Mouse (Mus musculus): ENCODE measurements around the gene Vmn1r83. TPM values are rescaled to one million over a fixed set of nuclear protein-coding genes. Genes with fewer than 3 reads are reported as not detected.

The Vmn1r83 gene
- total RNA-seq (2014; fragmentation: Nextera tagmentation) (not detected in 2 replicates), total RNA-seq (2017) (not detected in 2 replicates)

DNA sequence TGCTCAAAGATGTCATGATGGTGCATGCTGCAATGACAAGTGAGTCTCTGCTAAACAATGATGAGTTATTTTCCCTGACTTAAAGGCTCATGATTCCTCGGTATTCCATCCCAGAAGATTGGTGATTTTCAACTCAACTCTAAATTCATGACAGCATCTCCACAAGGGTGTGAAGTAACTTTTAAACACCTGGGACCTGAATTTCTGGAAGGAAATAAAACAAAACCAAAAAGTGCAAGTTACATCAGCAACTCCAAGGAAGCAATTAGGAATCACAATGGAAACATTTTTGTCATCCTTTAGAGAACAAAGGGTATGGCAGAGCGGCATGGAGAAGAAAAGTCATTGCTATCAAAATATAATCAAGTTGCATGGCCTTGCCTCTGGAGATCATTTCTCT lies at the start of gene Vmn1r83:
TSS of gene Vmn1r83 (minus strand) at position 101 of the 400 bp plus-strand sequence.
- ATAC-seq (replicated peaks; ENCODE audit: poor library complexity, severe bottlenecking), result no peak

GRCm38 (mm10) chr7:12369173-12369572 lies 39.9 kb upstream of the Vmn1r83 start, which contains the start of gene Vmn1r84:
TSS of gene Vmn1r84 (minus strand) at chr7:12369273.
- ATAC-seq (replicated peaks; ENCODE audit: poor library complexity, severe bottlenecking), result no peak

- ATAC-seq (replicated peaks; ENCODE audit: poor library complexity, severe bottlenecking), result no peak
Measured at GRCm38 (mm10) chr7:12300130-12300529, 29.2 kb downstream of the Vmn1r83 start, which contains the start of gene Vmn1r82. TSS of gene Vmn1r82 (plus strand) at chr7:12300430.

Other genes starting within 250 kb of the Vmn1r83 start
- not detected in 2 replicates for gene Vmn1r78, start 179.2 kb downstream of the Vmn1r83 start, total RNA-seq (2014; fragmentation: Nextera tagmentation)
- not detected in 2 replicates for gene Vmn1r78, start 179.2 kb downstream of the Vmn1r83 start, total RNA-seq (2017)
- not detected in 2 replicates for gene Vmn1r79, start 158.2 kb downstream of the Vmn1r83 start, total RNA-seq (2014; fragmentation: Nextera tagmentation)
- gene Vmn1r79, start 158.2 kb downstream of the Vmn1r83 start, total RNA-seq (2017), result not detected in 2 replicates
- gene Vmn1r80, start 140.2 kb downstream of the Vmn1r83 start, total RNA-seq (2014; fragmentation: Nextera tagmentation), result not detected in 2 replicates
- not detected in 2 replicates for gene Vmn1r80, start 140.2 kb downstream of the Vmn1r83 start, total RNA-seq (2017)
- 0.02 TPM in 1 of 2 replicates, not detected in the other for gene Vmn1r81, start 61.2 kb downstream of the Vmn1r83 start, total RNA-seq (2014; fragmentation: Nextera tagmentation)
- gene Vmn1r81, start 61.2 kb downstream of the Vmn1r83 start, total RNA-seq (2017), result not detected in 2 replicates
- not detected in 2 replicates for gene Vmn1r82, start 29.1 kb downstream of the Vmn1r83 start, total RNA-seq (2014; fragmentation: Nextera tagmentation)
- not detected in 2 replicates for gene Vmn1r82, start 29.1 kb downstream of the Vmn1r83 start, total RNA-seq (2017)
- not detected in 2 replicates for gene Vmn1r84, start 39.8 kb upstream of the Vmn1r83 start, total RNA-seq (2014; fragmentation: Nextera tagmentation)
- gene Vmn1r84, start 39.8 kb upstream of the Vmn1r83 start, total RNA-seq (2017), result not detected in 2 replicates
- gene Zfp551, start 93.3 kb upstream of the Vmn1r83 start, total RNA-seq (2014; fragmentation: Nextera tagmentation), result 1.2 TPM in 1 of 2 replicates, not detected in the other
- 0.93 and 1.7 TPM in 2 replicates for gene Zfp551, start 93.3 kb upstream of the Vmn1r83 start, total RNA-seq (2017)
- gene Zfp606, start 148.8 kb upstream of the Vmn1r83 start, total RNA-seq (2014; fragmentation: Nextera tagmentation), result 5.5 and 17.0 TPM in 2 replicates
- 11.9 and 14.2 TPM in 2 replicates for gene Zfp606, start 148.8 kb upstream of the Vmn1r83 start, total RNA-seq (2017)
- not detected in 2 replicates for gene 2900092C05Rik, start 183.0 kb upstream of the Vmn1r83 start, total RNA-seq (2014; fragmentation: Nextera tagmentation)
- not detected in 2 replicates for gene 2900092C05Rik, start 183.0 kb upstream of the Vmn1r83 start, total RNA-seq (2017)